Mouse (Mus musculus): ENCODE data around the gene Stat4. TPM values are rescaled to one million over a fixed set of nuclear protein-coding genes. Genes with fewer than 3 reads are reported as not detected.
A peak's percentile ranks its signal among the peaks of the same experiment; 100 is the strongest.

Gene Stat4
- polyA plus RNA-seq, 1 experiment from 2014 or later = 0.47 TPM

DNA sequence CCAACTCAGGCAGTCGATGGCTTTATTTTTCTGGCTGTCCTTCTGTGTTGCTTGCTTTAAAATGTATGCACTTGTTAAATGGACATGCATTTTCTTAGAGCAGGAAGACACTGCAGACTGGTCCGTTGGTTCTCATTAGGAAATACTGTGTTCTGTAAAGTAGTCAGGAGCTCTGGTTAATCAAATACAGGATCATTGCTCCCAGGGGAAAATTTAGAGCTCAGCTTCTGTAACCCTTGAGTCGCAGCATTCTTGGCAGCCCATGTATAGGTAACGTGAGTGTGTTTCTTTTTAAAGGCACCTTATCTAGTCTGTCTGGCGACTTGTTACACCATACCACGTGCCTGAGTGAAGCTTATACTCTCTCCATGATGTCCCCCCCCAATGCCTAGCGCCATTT is 161.2 kb downstream of the Stat4 start:
- no peak overlapping the region for H3K9ac ChIP-seq (replicated peaks; ENCODE audit: low read length)
- H3K4me1 ChIP-seq (ENCODE audit: control insufficient read depth, insufficient read depth, low read length) = peaks cover 4% of the 10 kb centered on the region; the same call in 1 of the 2 replicates
- no peak overlapping the region for H3K4me3 ChIP-seq (replicated peaks; ENCODE audit: low read depth, low read length)
- H3K4me2 ChIP-seq (ENCODE audit: low read length) = no peak overlapping the region
- H3K27ac ChIP-seq (replicated peaks; ENCODE audit: low read depth, low read length) = no peak overlapping the region
- DNase-seq (no peak), ATAC-seq (ENCODE audit: low FRiP score, low TSS enrichment) (no peak)
- 77% methylated on average over 7 of the region's 7 CpGs for WGBS
- no peaks in the 10 kb centered on the region for H3K36me3 ChIP-seq (ENCODE audit: control insufficient read depth, insufficient read depth, low read length)
- H3K27me3 ChIP-seq (ENCODE audit: control insufficient read depth, insufficient read depth, low read length) = no peaks in the 10 kb centered on the region
- no peaks in the 10 kb centered on the region for H3K9me3 ChIP-seq (ENCODE audit: control insufficient read depth, low read length)

DNA sequence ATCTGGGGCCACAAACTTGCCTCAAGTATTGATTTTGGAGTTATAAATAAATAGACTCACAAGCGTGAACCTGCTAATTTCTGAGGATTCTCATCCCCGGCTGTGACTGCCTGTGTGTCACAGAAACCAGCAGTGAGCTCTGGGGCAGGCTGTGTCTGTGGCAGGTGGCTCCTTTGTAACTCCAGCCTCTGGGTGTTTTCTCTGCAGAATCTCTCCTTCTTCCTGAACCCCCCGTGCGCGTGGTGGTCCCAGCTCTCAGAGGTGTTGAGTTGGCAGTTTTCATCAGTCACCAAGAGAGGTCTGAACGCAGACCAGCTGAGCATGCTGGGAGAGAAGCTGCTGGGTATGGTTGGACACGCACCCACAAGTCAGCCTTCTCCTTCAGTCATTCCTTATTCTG is 161.7 kb downstream of the Stat4 start:
- no peak overlapping the region for H3K27ac ChIP-seq (replicated peaks; ENCODE audit: low read depth, low read length)
- no peak overlapping the region for H3K9ac ChIP-seq (replicated peaks; ENCODE audit: low read length)
- DNase-seq (no peak), ATAC-seq (ENCODE audit: low FRiP score, low TSS enrichment) (no peak)
- no peak overlapping the region for H3K4me3 ChIP-seq (replicated peaks; ENCODE audit: low read depth, low read length)
- no peaks in the 10 kb centered on the region for H3K9me3 ChIP-seq (ENCODE audit: control insufficient read depth, low read length)
- no peak overlapping the region for H3K4me2 ChIP-seq (ENCODE audit: low read length)
- H3K4me1 ChIP-seq (ENCODE audit: control insufficient read depth, insufficient read depth, low read length) = peaks cover 4% of the 10 kb centered on the region; the same call in 1 of the 2 replicates
- no peaks in the 10 kb centered on the region for H3K27me3 ChIP-seq (ENCODE audit: control insufficient read depth, insufficient read depth, low read length)
- WGBS = 62% methylated on average over 7 of the region's 7 CpGs
- no peaks in the 10 kb centered on the region for H3K36me3 ChIP-seq (ENCODE audit: control insufficient read depth, insufficient read depth, low read length)

DNA sequence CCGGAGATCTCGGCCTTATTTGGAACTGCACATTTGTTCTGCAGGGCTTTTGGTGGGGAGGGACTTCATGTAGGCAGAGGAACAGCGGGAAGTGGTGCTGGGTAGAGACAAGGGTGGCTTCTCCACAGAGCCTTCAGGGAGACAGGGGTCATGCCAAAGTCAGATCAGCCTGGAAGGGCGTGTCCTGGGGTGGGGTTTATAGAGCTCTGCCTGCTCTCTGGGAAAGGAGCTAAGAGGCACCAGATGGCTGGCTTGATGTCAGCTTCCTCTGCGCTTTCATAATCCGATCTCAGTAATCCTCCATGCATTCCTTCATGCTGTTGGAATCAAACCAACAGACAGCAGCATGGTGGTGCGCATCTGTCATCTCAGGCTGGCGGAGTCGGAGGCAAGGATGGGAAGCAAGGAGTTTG is 163.0 kb downstream of the Stat4 start:
- H3K36me3 ChIP-seq (ENCODE audit: control insufficient read depth, insufficient read depth, low read length) = no peaks in the 10 kb centered on the region
- no peak overlapping the region for H3K9ac ChIP-seq (replicated peaks; ENCODE audit: low read length)
- no peaks in the 10 kb centered on the region for H3K9me3 ChIP-seq (ENCODE audit: control insufficient read depth, low read length)
- DNase-seq (peak; percentile 76), ATAC-seq (ENCODE audit: low FRiP score, low TSS enrichment) (peak; percentile 66; the same call in 1 of the 2 replicates)
- no peak overlapping the region for H3K27ac ChIP-seq (replicated peaks; ENCODE audit: low read depth, low read length)
- H3K4me3 ChIP-seq (replicated peaks; ENCODE audit: low read depth, low read length) = no peak overlapping the region
- 26% methylated on average over 9 of the region's 9 CpGs for WGBS
- H3K4me2 ChIP-seq (ENCODE audit: low read length) = no peak overlapping the region
- peaks cover 4% of the 10 kb centered on the region; the same call in 1 of the 2 replicates for H3K4me1 ChIP-seq (ENCODE audit: control insufficient read depth, insufficient read depth, low read length)
- no peaks in the 10 kb centered on the region for H3K27me3 ChIP-seq (ENCODE audit: control insufficient read depth, insufficient read depth, low read length)

DNA sequence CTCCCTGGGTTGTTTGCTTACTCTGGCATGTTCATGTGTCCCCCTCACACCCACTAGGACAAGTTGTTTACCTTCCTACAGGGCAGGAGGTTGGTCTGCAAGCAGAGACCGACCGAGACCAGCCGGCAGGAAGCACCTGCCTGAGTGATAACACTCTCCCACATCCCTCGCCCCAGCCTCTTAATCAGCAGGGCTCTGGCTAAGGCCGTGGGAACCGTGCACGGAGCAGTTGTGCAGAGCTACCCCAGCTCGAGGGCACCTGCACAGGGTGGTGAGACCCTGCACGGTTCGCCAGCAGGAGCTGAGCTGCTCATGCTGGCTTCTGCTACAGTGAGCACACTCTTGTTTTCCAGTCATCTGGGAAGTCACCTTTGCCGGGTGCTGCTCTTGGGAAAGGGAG is 163.7 kb downstream of the Stat4 start:
- H3K4me3 ChIP-seq (replicated peaks; ENCODE audit: low read depth, low read length) = no peak overlapping the region
- ATAC-seq (ENCODE audit: low FRiP score, low TSS enrichment) = no peak

DNA sequence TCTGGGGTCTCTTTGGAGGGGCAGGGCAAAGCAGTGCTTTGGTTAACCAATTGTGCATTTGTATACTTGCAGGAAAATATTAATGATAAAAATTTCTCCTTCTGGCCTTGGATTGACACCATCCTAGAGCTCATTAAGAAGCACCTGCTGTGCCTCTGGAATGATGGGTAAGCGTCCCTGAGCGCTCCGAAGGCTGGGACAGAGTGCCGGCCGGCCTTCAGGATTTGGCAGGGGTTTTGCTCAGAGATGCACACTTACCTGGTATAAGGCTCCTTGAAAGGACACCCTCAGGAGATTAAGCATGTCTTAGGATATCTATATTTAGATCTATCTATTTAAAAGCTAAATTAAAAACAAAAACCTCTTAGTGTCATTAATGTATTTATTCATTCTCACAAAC is 164.2 kb downstream of the Stat4 start:
- no peaks in the 10 kb centered on the region for H3K36me3 ChIP-seq (ENCODE audit: control insufficient read depth, insufficient read depth, low read length)
- H3K9me3 ChIP-seq (ENCODE audit: control insufficient read depth, low read length) = no peaks in the 10 kb centered on the region
- 95% methylated on average over 5 of the region's 5 CpGs for WGBS
- no peak for DNase-seq
- H3K4me3 ChIP-seq (replicated peaks; ENCODE audit: low read depth, low read length) = no peak overlapping the region
- peaks cover 4% of the 10 kb centered on the region; the same call in 1 of the 2 replicates for H3K4me1 ChIP-seq (ENCODE audit: control insufficient read depth, insufficient read depth, low read length)
- H3K27me3 ChIP-seq (ENCODE audit: control insufficient read depth, insufficient read depth, low read length) = no peaks in the 10 kb centered on the region
- no peak for ATAC-seq (ENCODE audit: low FRiP score, low TSS enrichment)
- H3K4me2 ChIP-seq (ENCODE audit: low read length) = no peak overlapping the region
- no peak overlapping the region for H3K27ac ChIP-seq (replicated peaks; ENCODE audit: low read depth, low read length)
- no peak overlapping the region for H3K9ac ChIP-seq (replicated peaks; ENCODE audit: low read length)

More for the DNA sequence above, 163.7 kb downstream of the Stat4 start:
- Histone ChIP-seq H3K36me3 (ENCODE audit: control insufficient read depth, insufficient read depth, low read length) (no peaks in the 10 kb centered on the region), H3K4me1 (ENCODE audit: control insufficient read depth, insufficient read depth, low read length) (peaks cover 4% of the 10 kb centered on the region; the same call in 1 of the 2 replicates), H3K27me3 (ENCODE audit: control insufficient read depth, insufficient read depth, low read length) (no peaks in the 10 kb centered on the region), H3K9ac (replicated peaks; ENCODE audit: low read length) (no peak overlapping the region), H3K9me3 (ENCODE audit: control insufficient read depth, low read length) (no peaks in the 10 kb centered on the region), H3K27ac (replicated peaks; ENCODE audit: low read depth, low read length) (no peak overlapping the region), H3K4me2 (ENCODE audit: low read length) (no peak overlapping the region)
- no peak for DNase-seq
- WGBS = 59% methylated on average over 11 of the region's 11 CpGs

DNA sequence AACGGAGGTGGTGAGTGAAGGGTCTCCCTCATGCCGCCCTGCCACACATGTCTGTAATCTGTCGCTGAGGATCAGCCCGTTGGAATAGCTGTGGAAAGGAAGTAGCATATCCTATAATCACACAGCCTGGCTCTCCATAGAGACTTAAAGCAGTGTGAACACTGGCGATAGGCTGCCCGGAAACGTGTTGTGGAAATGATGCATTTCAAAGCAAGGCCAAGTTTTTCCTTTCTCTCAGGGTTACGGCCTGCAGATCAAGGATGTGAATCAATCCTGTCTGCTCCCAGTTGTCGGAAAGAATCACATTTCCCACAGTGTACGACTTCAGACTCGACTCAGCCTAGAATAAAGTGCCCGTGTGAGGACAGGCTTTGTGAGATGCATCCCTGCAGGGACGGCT is 165.4 kb downstream of the Stat4 start:
- 55% methylated on average over 13 of the region's 13 CpGs for WGBS
- no peak overlapping the region for H3K9ac ChIP-seq (replicated peaks; ENCODE audit: low read length)
- no peaks in the 10 kb centered on the region for H3K36me3 ChIP-seq (ENCODE audit: control insufficient read depth, insufficient read depth, low read length)
- ATAC-seq (ENCODE audit: low FRiP score, low TSS enrichment) (no peak), DNase-seq (no peak)
- no peak overlapping the region for H3K27ac ChIP-seq (replicated peaks; ENCODE audit: low read depth, low read length)
- H3K4me1 ChIP-seq (ENCODE audit: control insufficient read depth, insufficient read depth, low read length) = peaks cover 4% of the 10 kb centered on the region; the same call in 1 of the 2 replicates
- no peaks in the 10 kb centered on the region for H3K9me3 ChIP-seq (ENCODE audit: control insufficient read depth, low read length)
- H3K4me2 ChIP-seq (ENCODE audit: low read length) = no peak overlapping the region
- no peak overlapping the region for H3K4me3 ChIP-seq (replicated peaks; ENCODE audit: low read depth, low read length)
- H3K27me3 ChIP-seq (ENCODE audit: control insufficient read depth, insufficient read depth, low read length) = no peaks in the 10 kb centered on the region

GRCm38 (mm10) chr1:52152936-52153335 is 166.0 kb downstream of the Stat4 start:
- Histone ChIP-seq H3K9ac (replicated peaks; ENCODE audit: low read length) (no peak overlapping the region), H3K27ac (replicated peaks; ENCODE audit: low read depth, low read length) (no peak overlapping the region), H3K4me2 (ENCODE audit: low read length) (no peak overlapping the region), H3K4me1 (ENCODE audit: control insufficient read depth, insufficient read depth, low read length) (peaks cover 4% of the 10 kb centered on the region; the same call in 1 of the 2 replicates), H3K27me3 (ENCODE audit: control insufficient read depth, insufficient read depth, low read length) (no peaks in the 10 kb centered on the region), H3K36me3 (ENCODE audit: control insufficient read depth, insufficient read depth, low read length) (no peaks in the 10 kb centered on the region), H3K4me3 (replicated peaks; ENCODE audit: low read depth, low read length) (no peak overlapping the region), H3K9me3 (ENCODE audit: control insufficient read depth, low read length) (no peaks in the 10 kb centered on the region)
- DNase-seq (no peak), ATAC-seq (ENCODE audit: low FRiP score, low TSS enrichment) (no peak)
- WGBS = 40% methylated on average over 3 of the region's 3 CpGs

- H3K27me3 ChIP-seq (ENCODE audit: control insufficient read depth, insufficient read depth, low read length) = no peaks in the 10 kb centered on the region
- H3K9me3 ChIP-seq (ENCODE audit: control insufficient read depth, low read length) = no peaks in the 10 kb centered on the region
- H3K4me1 ChIP-seq (ENCODE audit: control insufficient read depth, insufficient read depth, low read length) = peaks cover 4% of the 10 kb centered on the region; the same call in 1 of the 2 replicates
- ATAC-seq (ENCODE audit: low FRiP score, low TSS enrichment) (no peak), DNase-seq (no peak)
- H3K4me3 ChIP-seq (replicated peaks; ENCODE audit: low read depth, low read length) = no peak overlapping the region
- no peak overlapping the region for H3K9ac ChIP-seq (replicated peaks; ENCODE audit: low read length)
- no peak overlapping the region for H3K27ac ChIP-seq (replicated peaks; ENCODE audit: low read depth, low read length)
- no peak overlapping the region for H3K4me2 ChIP-seq (ENCODE audit: low read length)
- no peaks in the 10 kb centered on the region for H3K36me3 ChIP-seq (ENCODE audit: control insufficient read depth, insufficient read depth, low read length)
- 75% methylated on average over 8 of the region's 8 CpGs for WGBS
Measured at GRCm38 (mm10) chr1:52154890-52155289, 167.9 kb downstream of the Stat4 start.

GRCm38 (mm10) chr1:52156351-52156750 is 169.4 kb downstream of the Stat4 start:
- H3K9ac ChIP-seq (replicated peaks; ENCODE audit: low read length) = no peak overlapping the region
- H3K4me1 ChIP-seq (ENCODE audit: control insufficient read depth, insufficient read depth, low read length) = no peaks in the 10 kb centered on the region
- no peaks in the 10 kb centered on the region for H3K27me3 ChIP-seq (ENCODE audit: control insufficient read depth, insufficient read depth, low read length)
- 82% methylated on average over 10 of the region's 10 CpGs for WGBS
- H3K36me3 ChIP-seq (ENCODE audit: control insufficient read depth, insufficient read depth, low read length) = no peaks in the 10 kb centered on the region
- no peak overlapping the region for H3K4me3 ChIP-seq (replicated peaks; ENCODE audit: low read depth, low read length)
- ATAC-seq (ENCODE audit: low FRiP score, low TSS enrichment) = no peak
- DNase-seq = no peak
- no peak overlapping the region for H3K27ac ChIP-seq (replicated peaks; ENCODE audit: low read depth, low read length)
- H3K9me3 ChIP-seq (ENCODE audit: control insufficient read depth, low read length) = no peaks in the 10 kb centered on the region
- no peak overlapping the region for H3K4me2 ChIP-seq (ENCODE audit: low read length)

Measured in midbrain, embryonic 14.5 days (tissue).